Mouse (Mus musculus) liver, adult 2 months (tissue): Measurements from ENCODE around the gene Lmnb2.

ENCODE experiments used
- CTCF ChIP-seq: fragments of 200-500 bp; IDR thresholded peaks from 2 replicates; pipeline ENCODE4 v1.5.1; 2011; ENCODE audit warnings: low read depth, low read length, control low read depth
- POLR2A ChIP-seq: fragments of 200-500 bp; IDR thresholded peaks from 2 replicates; pipeline ENCODE4 v1.6.1; 2011; ENCODE audit warnings: low read length, control low read depth; ENCODE audit not compliant: insufficient read depth; ENCODE audit errors: extremely low read depth

GRCm38 (mm10) chr10:80896581-80897485 lies 21.2 kb downstream of the Lmnb2 start:
- TF ChIP-seq POLR2A: no peak
- TF ChIP-seq CTCF: no peak
